Mouse (Mus musculus) brain, adult 2 months (tissue): ENCODE data around the gene Pigp.

ENCODE experiments used
- DNase-seq: peaks from one replicate; pipeline ENCODE4 v3.0.0; 2011; ENCODE audit warnings: low read depth, low spot score

Pigp gene

DNA sequence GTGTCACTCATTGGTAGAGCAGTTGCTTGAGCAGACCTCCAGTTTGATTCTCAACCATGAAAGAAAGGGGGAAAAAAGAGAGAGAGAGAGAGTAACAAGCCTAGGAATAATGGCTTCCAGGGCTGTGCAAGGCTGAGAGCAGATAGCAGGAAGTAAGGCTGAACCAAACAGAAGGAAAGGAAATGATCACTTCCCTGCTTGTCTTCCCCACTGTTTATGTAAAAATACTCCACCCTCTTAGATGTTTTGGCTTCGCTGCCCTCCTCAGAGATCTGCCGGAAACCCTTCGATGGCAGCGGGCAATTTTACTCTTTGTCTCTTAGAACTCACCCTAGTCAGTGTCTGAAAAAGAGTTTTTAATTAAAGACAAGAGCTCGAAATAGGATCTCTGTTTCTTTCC, 48.0 kb downstream of the Pigp start:
- DNase-seq = no peak

DNA sequence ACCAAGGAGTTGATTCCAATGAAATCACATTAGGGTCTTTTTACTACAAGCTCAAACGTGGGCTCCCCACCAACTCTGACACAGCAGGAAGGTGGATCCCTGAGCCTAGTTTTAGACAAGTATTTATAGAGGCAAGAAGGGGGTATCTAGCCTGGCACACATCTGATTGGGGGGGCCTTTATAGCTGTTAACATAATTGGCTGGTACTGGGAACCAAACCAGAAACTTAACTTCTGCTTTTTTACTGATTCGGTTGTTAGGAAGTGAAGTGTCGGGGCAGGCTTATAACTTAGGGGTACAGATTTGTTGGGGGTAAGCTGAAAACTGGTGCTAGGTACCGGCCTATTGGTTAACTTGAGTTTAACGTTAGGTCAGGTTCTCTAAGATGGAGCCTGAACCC, 51.4 kb downstream of the Pigp start:
- no peak for DNase-seq

DNA sequence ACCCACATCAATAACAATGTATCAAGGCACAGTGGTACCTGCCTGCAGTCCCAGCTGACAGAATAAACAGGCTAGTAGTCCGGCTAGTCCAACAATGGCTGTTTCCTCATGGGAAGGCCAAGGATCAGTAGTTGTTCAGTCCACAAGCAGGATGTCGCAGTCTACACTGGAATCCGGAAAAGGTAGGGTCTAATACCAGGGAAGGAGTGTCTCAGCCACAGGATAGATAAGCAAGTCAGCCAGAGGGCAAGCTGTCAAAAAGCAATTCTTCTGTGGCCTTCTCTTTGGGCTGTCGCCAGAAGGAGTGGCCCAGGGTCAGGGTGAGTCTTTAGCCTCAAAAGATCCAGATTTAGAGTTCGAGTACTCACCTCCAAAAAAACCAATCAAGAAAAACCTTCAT, 53.9 kb downstream of the Pigp start:
- no peak for DNase-seq

GRCm38 (mm10) chr16:94315215-94315614, 56.4 kb downstream of the Pigp start:
- DNase-seq = no peak

GRCm38 (mm10) chr16:94314626-94315025, 57.0 kb downstream of the Pigp start:
- DNase-seq = no peak

DNA sequence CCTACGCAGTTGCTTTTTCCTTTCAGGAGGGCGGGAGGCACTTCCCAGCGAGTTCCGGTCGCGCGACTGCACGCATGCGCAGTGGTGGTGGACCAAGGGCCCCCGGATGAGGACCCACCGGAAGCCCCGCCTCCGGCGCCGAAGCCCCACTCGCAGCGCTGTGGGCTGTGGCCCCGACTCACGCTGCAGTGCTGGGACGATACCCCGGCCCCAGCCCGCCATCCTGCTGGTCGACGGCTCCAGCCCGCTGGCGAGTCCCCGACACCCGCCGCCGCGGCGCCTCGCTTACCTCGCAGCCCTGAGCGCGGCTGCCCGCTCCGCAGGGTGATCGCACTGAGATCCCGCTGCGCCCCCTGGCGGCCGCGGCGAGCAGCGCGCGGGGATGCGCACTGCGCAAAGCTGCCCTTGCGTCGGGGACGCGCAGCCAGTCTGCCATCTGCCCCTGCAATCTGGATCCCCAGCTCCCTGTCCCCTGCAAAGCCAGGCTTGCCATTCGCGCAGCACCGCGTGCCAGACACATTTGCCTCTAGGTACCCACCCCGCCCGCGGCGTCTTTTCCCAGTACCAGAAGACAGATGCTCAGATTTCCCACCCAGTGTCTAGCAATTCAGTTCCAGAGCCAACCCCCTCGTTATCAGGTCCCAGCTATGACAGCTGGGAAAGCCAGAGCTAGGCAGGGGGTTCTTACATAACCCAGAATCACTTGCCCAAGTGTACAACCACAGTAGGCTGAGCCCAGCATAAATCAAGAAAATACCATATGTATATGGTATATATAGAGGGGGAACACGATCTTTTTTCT, 58.2 kb downstream of the Pigp start, which contains the start of gene Hlcs:
Hlcs (minus strand) TSS at position 343 of the 802 bp plus-strand sequence.
- peak; percentile 99 for DNase-seq

DNA sequence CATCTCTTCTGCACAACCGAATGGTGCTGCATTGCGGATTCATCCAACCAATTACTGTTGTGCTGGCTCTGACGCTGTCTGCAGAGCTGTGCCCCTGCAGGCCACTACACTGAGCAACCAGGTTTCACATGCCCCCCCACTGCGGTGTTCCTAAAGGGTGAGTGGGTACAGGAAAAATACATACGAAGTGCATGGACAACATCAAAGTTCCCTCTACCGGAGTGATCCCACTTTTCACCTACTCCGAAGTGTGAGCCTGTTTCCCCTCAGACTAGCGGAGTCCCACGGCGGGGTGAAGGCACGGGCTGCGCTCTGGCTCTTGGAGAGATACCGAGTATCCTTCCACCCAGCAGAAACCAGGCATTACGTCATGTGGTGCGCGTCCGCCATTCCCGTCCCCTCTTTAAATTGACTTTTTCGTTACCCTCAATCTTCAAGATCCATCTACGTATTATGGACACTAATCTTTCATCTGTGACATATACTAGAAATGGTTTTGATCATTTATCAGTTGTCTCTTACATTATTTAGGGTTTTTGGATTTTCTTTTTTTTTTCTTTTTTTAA, 58.9 kb downstream of the Pigp start:
- DNase-seq = peak; percentile 99

DNA sequence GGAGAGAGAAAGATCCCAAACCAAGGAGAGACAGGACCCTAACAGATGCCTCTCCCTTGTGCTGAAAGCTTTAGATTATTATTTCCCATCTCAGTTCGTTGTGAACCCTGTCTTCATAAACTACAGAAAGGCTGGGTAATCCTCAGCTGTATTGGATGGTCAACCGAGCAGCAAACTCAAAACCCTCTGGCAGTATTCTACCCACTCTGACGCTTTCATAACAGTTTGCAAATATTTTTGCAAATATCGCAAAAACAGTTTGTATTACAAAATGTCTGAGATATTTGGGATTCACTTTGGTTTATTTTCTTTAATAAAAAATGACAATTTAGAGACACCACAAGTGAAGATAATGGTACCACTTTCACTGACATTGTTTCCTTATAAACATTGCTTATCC, 59.7 kb downstream of the Pigp start:
- DNase-seq = no peak

- no peak for DNase-seq
Observed at GRCm38 (mm10) chr16:94311416-94311815, 60.2 kb downstream of the Pigp start.

DNA sequence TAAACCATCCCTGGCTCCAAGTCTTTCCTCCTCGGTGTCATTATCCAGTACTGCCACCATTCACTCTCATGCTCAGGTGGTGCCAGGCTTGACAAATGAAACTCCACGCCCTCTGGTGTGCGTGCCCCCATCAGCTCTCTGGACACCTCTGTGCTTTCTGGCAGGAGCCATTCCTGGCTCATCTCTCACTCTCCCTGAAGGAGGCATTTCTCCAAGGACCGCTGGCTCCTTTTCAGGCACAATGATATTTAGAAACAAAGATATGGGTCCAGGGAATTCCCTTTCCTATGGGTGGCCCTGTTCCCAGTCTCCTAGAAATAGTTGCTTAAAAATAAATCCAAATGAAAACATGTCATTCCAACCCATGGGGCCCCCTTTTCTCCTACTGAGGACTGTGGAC, 62.6 kb downstream of the Pigp start:
- no peak for DNase-seq
